Mouse (Mus musculus) forebrain, embryonic 12.5 days (tissue): ENCODE measurements around the gene Scn8a. TPM values are rescaled to one million over a fixed set of nuclear protein-coding genes. Genes with fewer than 3 reads are reported as not detected.
A peak's percentile ranks its signal among the peaks of the same experiment; 100 is the strongest.

Experiments
- ATAC-seq: fragments of 200-750 bp; cut with Nextera tagmentation; 2 replicates; pipeline ENCODE4 v1.8.0; 2017; ENCODE audit warnings: moderate TSS enrichment; ENCODE audit not compliant: low FRiP score
- H3K27ac ChIP-seq: fragments of 300-500 bp; sonication (generic); 2 replicates; pipeline ENCODE4 v1.5.1; 2016; ENCODE audit warnings: mild to moderate bottlenecking
- H3K27me3 ChIP-seq: fragments of 300-500 bp; sonication (generic); 2 replicates; pipeline ENCODE4 v1.6.1; 2016; ENCODE audit warnings: mild to moderate bottlenecking
- H3K36me3 ChIP-seq: fragments of 300-500 bp; sonication (generic); replicated peaks from 2 replicates; pipeline ENCODE4 v1.6.1; 2016; ENCODE audit warnings: mild to moderate bottlenecking
- H3K4me1 ChIP-seq: fragments of 300-500 bp; sonication (generic); 2 replicates; pipeline ENCODE4 v1.6.1; 2016
- H3K4me2 ChIP-seq: fragments of 300-500 bp; sonication (generic); 2 replicates; pipeline ENCODE4 v1.6.1; 2016; ENCODE audit warnings: mild to moderate bottlenecking, moderate library complexity
- H3K4me3 ChIP-seq: fragments of 300-500 bp; sonication (generic); replicated peaks from 2 replicates; pipeline ENCODE4 v1.5.1; 2016; ENCODE audit warnings: mild to moderate bottlenecking
- H3K9ac ChIP-seq: fragments of 300-500 bp; sonication (generic); 2 replicates; pipeline ENCODE4 v1.6.1; 2016; ENCODE audit warnings: mild to moderate bottlenecking
- H3K9me3 ChIP-seq: fragments of 300-500 bp; sonication (generic); 2 replicates; pipeline ENCODE4 v1.6.1; 2016
- WGBS: fragments of 180-500 bp; shearing (Covaris S2); methylation state at CpG from one replicate; pipeline ENCODE4 v1.1.7; 2016; 5-methylcytosine and 5-hydroxymethylcytosine counted together
- polyA plus RNA-seq: library from polyadenylated mRNA; unstranded; fragments of >200 nt; fragmentation: Nextera tagmentation; extraction: Ambion mirVana; gene quantifications from 2 replicates; pipeline ENCODE4 v1.2.1, GENCODE M21; 2016

The Scn8a gene
- polyA plus RNA-seq, 1 experiment from 2014 or later = 20.7 TPM

- Histone ChIP-seq H3K9me3 (peaks cover 6% of the 10 kb centered on the region), H3K9ac (no peak overlapping the region), H3K36me3 (no peaks in the 10 kb centered on the region), H3K4me3 (no peak overlapping the region), H3K4me2 (no peak overlapping the region), H3K4me1 (peaks cover 8% of the 10 kb centered on the region; the same call in 1 of the 2 replicates), H3K27ac (0 out of 2 replicates have a peak overlapping the region, but pooled peaks have one; percentile 42), H3K27me3 (no peaks in the 10 kb centered on the region)
- ATAC-seq = no peak
- WGBS = 64% methylated on average over 26 of the region's 26 CpGs
Measured at GRCm38 (mm10) chr15:100845049-100845879, 24.4 kb upstream of the Scn8a start.

- Histone ChIP-seq H3K4me3 (no peak overlapping the region), H3K4me1 (peaks cover 8% of the 10 kb centered on the region; the same call in 1 of the 2 replicates), H3K9ac (no peak overlapping the region), H3K4me2 (no peak overlapping the region), H3K36me3 (no peaks in the 10 kb centered on the region), H3K9me3 (peaks cover 6% of the 10 kb centered on the region), H3K27me3 (no peaks in the 10 kb centered on the region), H3K27ac (no peak overlapping the region)
- WGBS = 89% methylated on average over 6 of the region's 6 CpGs
- no peak for ATAC-seq
Measured at GRCm38 (mm10) chr15:100847193-100847592, 22.5 kb upstream of the Scn8a start.

GRCm38 (mm10) chr15:100857586-100857985, 12.1 kb upstream of the Scn8a start:
- ATAC-seq = no peak
- WGBS = 93% methylated on average over 3 of the region's 3 CpGs

DNA sequence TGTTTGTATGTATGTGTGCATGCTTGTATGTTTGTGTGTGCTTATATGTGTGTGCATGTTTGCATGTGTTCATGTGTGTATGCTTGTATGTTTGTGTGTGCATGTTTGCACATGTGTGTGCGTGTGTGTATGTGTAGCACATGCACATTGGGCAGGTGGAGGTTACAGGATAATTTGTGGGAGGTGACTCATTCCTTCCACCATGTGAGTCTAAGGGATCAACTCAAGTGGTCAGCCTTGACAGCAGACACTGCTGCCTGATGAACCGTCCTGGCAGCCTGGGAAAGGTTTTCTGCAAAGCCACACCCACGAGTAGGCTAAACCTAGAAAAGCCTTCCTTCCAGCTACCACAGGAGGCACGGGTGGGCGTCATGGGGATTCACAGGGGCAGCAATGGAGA, 8.8 kb upstream of the Scn8a start:
- no peaks in the 10 kb centered on the region for H3K4me1 ChIP-seq
- H3K4me3 ChIP-seq = no peak overlapping the region
- H3K4me2 ChIP-seq = no peak overlapping the region
- no peak overlapping the region for H3K27ac ChIP-seq
- no peak for ATAC-seq
- H3K27me3 ChIP-seq = 0 out of 2 replicates have a peak, but pooled peaks cover 4% of the 10 kb centered on the region
- no peak overlapping the region for H3K9ac ChIP-seq
- H3K36me3 ChIP-seq = no peaks in the 10 kb centered on the region
- H3K9me3 ChIP-seq = no peaks in the 10 kb centered on the region
- WGBS = 41% methylated on average over 5 of the region's 5 CpGs

More at GRCm38 (mm10) chr15:100857586-100857985, 12.1 kb upstream of the Scn8a start:
- no peak overlapping the region for H3K4me2 ChIP-seq
- H3K9ac ChIP-seq = no peak overlapping the region
- H3K27me3 ChIP-seq = no peaks in the 10 kb centered on the region
- H3K4me1 ChIP-seq = no peaks in the 10 kb centered on the region
- no peak overlapping the region for H3K4me3 ChIP-seq
- H3K27ac ChIP-seq = no peak overlapping the region
- no peaks in the 10 kb centered on the region for H3K36me3 ChIP-seq
- H3K9me3 ChIP-seq = no peaks in the 10 kb centered on the region

- 42% methylated on average over 3 of the region's 3 CpGs for WGBS
- Histone ChIP-seq H3K4me3 (no peak overlapping the region), H3K4me2 (no peak overlapping the region), H3K9me3 (0 out of 2 replicates have a peak, but pooled peaks cover 2% of the 10 kb centered on the region), H3K27me3 (peaks cover 20% of the 10 kb centered on the region), H3K4me1 (peaks cover 5% of the 10 kb centered on the region; the same call in 1 of the 2 replicates), H3K36me3 (no peaks in the 10 kb centered on the region), H3K9ac (no peak overlapping the region), H3K27ac (no peak overlapping the region)
- no peak for ATAC-seq
Measured at GRCm38 (mm10) chr15:100865556-100865955, 4.1 kb upstream of the Scn8a start.

DNA sequence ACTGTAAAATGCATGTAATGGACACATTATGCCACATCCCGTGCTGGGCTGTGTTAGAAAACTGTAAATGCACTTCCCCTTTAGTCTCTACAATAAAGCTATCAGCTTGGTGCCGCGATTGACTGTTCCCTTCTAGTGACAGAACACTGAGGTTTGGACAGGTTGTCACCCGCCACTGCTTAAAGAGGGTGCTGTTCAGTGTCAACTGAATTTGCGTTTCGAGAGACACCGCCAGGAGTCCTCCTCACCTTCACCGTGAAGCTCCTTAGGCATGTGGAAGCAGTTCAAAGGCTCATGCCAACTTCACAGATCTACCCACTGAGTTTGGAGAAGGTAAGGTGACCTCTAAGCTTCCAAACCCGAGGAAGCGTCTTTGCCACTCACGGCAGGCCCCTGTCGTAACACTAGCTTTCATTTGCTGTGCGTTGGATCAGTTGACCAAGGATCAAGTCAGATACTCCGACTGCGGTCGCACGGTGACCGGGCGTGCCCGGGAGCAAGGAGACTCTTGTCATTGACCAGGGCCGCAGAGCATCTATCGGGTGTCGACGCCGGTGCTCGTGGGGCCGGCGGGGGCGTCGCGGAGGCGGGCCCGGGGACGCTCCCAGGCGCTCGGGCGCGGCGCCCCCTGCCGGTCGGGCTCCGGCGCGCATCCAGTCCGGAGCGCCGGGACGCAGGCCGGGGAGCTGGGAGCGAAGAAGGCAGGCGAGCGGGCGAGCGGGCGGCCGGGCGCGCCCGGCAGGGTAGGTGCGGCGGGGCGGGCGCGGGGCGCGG, 530 bp downstream of the Scn8a start:
- peak overlapping the region; percentile 51 for H3K9ac ChIP-seq
- 4% methylated on average over 46 of the region's 66 CpGs for WGBS
- H3K27me3 ChIP-seq = peaks cover 44% of the 10 kb centered on the region

DNA sequence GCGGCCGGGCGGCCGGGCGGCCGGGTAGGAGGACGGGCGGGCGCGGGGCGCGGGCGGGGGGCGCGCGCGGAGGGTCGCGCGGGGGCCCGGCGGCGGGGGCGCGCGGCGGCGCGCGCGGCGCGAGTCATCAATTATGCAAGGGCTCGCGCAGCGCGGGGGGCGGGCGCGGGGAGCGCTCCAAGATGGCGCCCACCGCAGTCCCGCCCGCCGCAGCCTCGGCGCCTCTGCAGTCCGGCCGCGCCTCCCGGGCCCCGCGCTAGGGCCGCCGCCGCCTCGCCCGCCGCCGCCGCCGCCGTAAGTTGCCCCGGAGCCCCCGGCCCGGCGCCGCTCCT, 1.1 kb downstream of the Scn8a start:
- Histone ChIP-seq H3K27me3 (peaks cover 44% of the 10 kb centered on the region), H3K27ac (peak overlapping the region; percentile 86), H3K9ac (peak overlapping the region; percentile 94), H3K4me1 (peaks cover 28% of the 10 kb centered on the region), H3K9me3 (0 out of 2 replicates have a peak, but pooled peaks cover 2% of the 10 kb centered on the region), H3K4me3 (peak overlapping the region; percentile 95), H3K36me3 (no peaks in the 10 kb centered on the region), H3K4me2 (peak overlapping the region; percentile 90)
- ATAC-seq = peak; percentile 77
- WGBS = no CpG with 5 or more reads among the region's 69 CpGs

More for the DNA sequence above, 530 bp downstream of the Scn8a start:
- Histone ChIP-seq H3K36me3 (no peaks in the 10 kb centered on the region), H3K4me1 (peaks cover 28% of the 10 kb centered on the region), H3K27ac (no peak overlapping the region), H3K4me2 (peak overlapping the region; percentile 62), H3K4me3 (peak overlapping the region; percentile 95), H3K9me3 (0 out of 2 replicates have a peak, but pooled peaks cover 2% of the 10 kb centered on the region)
- peak; percentile 85 for ATAC-seq

GRCm38 (mm10) chr15:100871107-100872011, 1.7 kb downstream of the Scn8a start:
- Histone ChIP-seq H3K4me2 (peak overlapping the region; percentile 90), H3K36me3 (no peaks in the 10 kb centered on the region), H3K4me3 (peak overlapping the region; percentile 95), H3K27me3 (peaks cover 44% of the 10 kb centered on the region), H3K4me1 (peaks cover 28% of the 10 kb centered on the region), H3K27ac (peak overlapping the region; percentile 86), H3K9me3 (0 out of 2 replicates have a peak, but pooled peaks cover 2% of the 10 kb centered on the region), H3K9ac (peak overlapping the region; percentile 94)
- ATAC-seq = peak; percentile 73
- WGBS = under 1% methylated on average over 47 of the region's 53 CpGs

GRCm38 (mm10) chr15:100873155-100873554, 3.5 kb downstream of the Scn8a start:
- H3K4me3 ChIP-seq = peak overlapping the region; percentile 13
- no peaks in the 10 kb centered on the region for H3K36me3 ChIP-seq
- H3K9me3 ChIP-seq = no peaks in the 10 kb centered on the region
- peaks cover 40% of the 10 kb centered on the region for H3K27me3 ChIP-seq
- H3K4me2 ChIP-seq = peak overlapping the region; percentile 90
- H3K27ac ChIP-seq = no peak overlapping the region
- no peak for ATAC-seq
- H3K4me1 ChIP-seq = peaks cover 28% of the 10 kb centered on the region
- H3K9ac ChIP-seq = 0 out of 2 replicates have a peak overlapping the region, but pooled peaks have one; percentile 12
- 5% methylated on average over 16 of the region's 16 CpGs for WGBS

DNA sequence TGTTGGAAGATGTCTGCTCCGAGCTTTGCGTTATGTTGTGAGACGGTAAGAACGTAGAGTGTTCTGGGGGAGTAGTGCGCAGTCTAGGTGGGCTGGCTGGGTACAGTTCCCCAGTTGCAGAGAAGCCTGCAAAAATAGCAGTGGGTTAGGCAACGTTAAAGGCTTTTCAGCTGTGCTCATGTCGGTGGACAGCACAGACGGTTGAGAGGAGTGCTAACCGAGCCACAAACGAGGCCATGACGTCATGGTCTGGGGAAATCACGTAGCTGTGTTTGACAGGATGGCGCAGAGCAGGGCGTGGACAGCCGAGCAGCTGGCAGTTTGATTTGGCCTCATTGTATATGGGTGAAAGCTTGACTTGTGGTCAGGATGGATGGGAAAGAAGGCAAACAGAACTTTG, 9.4 kb downstream of the Scn8a start:
- ATAC-seq = no peak
- Histone ChIP-seq H3K9ac (no peak overlapping the region), H3K27ac (no peak overlapping the region), H3K36me3 (no peaks in the 10 kb centered on the region), H3K4me3 (no peak overlapping the region), H3K27me3 (peaks cover under 1% of the 10 kb centered on the region; the same call in 1 of the 2 replicates), H3K4me2 (no peak overlapping the region), H3K9me3 (no peaks in the 10 kb centered on the region), H3K4me1 (peaks cover 10% of the 10 kb centered on the region)
- 61% methylated on average over 15 of the region's 15 CpGs for WGBS

GRCm38 (mm10) chr15:100881385-100881784, 11.7 kb downstream of the Scn8a start:
- H3K4me3 ChIP-seq = no peak overlapping the region
- H3K27ac ChIP-seq = no peak overlapping the region
- H3K9ac ChIP-seq = no peak overlapping the region
- H3K4me2 ChIP-seq = no peak overlapping the region
- 76% methylated on average over 5 of the region's 5 CpGs for WGBS
- no peaks in the 10 kb centered on the region for H3K36me3 ChIP-seq
- H3K4me1 ChIP-seq = peaks cover 10% of the 10 kb centered on the region
- no peaks in the 10 kb centered on the region for H3K9me3 ChIP-seq
- ATAC-seq = no peak
- no peaks in the 10 kb centered on the region for H3K27me3 ChIP-seq
